Mouse (Mus musculus): ENCODE data around the gene Kcnv2.

Gene Kcnv2

DNA sequence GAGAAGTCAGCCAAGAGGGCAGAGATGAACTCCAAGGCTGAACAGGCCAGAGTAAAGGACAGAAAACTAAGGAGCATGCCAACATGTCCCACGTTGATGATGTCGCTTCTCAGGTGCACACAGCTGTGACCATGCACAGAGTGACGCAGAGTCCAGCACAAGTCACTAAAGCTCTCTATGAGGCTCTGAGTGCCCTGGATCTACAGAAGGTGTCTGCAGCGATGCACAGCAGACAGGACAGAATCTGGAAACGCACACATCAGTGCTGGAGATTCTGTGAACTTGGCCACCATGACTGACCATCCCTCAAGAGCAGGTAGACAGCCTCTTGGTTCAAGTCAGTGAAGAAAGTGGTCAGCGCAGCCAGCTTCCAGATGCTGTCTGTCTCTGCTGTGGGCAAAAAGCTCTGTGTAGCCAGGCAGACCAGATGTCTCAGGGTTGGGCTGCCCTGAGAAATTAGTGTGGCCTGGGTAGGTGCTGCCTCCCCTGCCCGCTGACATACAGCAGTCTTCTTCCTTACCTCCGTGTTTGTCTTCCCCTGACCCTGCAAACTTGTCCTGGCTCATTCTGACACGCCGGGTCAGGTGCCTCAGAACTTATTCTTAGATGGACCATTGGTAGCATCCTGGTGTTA lies 43.8 kb downstream of the Kcnv2 start:
- no peak for DNase-seq

DNA sequence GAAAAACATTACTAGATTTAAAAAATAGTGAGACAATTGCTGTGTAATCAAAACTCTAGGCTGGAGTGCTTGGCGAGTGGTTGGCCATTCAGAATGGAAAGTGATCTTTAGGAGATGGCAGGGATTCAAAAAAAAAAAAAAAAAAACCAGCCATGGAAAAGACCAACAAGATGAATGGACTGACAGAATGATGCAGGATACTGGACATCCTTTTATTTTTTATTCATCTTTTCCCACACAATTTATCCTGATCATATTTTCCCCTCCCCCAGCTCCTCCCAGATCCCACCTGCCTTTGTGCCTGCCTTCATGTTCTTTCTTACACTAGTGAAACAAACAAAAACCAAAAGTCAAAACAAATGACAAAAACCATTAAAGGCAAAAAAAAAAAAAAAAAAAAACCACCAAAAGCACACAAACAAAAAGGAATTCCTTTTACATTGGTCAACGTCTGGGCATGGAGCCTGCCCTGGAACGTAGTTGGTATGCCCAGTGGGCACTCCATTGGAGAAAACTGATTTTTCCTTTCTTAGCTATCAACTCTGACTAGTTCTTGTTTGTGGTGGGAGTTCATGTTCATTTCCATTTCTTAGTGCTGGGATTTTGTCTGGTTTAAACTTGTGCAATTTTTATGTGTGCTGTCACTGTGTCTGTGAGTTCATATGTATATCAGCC lies 47.2 kb downstream of the Kcnv2 start:
- no peak for DNase-seq

DNA sequence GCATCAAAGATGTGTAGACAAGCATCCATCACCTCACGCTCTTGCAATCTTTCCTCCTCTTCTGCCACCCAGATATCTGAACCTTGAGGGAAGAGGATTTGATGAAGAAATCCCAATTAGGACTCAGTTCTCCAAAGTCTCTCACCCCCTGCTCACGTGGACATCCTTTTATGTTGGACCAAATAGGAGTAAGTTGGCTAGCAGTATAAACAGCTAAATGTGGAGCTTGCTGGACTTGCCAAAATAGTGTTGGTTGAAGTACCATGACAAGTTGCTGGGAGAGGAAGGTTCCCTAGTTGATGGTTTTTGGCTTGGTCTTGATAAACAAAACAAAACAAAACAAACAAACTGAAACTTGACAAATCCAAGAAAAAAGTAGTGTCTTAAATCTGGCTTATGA lies 47.8 kb downstream of the Kcnv2 start:
- DNase-seq, result no peak

DNA sequence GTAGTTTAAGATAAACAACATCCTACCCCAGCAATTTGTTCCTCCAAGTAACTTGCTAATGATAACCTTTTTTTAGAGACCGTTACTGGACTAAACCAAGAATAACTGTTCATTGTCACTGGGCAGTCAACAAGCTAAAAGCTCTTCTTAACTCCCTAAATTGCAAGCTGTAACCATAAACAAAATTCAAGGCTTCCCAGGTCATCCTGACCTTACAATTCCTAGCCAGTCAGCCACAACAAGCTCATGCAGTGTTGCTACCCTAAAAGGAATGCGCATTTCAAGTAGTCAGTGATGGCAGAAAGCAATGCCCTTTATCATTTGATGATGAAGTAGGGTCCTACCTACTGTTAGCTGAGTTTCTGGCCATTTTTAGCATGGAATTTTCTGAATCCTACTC lies 48.4 kb downstream of the Kcnv2 start:
- no peak for DNase-seq

DNA sequence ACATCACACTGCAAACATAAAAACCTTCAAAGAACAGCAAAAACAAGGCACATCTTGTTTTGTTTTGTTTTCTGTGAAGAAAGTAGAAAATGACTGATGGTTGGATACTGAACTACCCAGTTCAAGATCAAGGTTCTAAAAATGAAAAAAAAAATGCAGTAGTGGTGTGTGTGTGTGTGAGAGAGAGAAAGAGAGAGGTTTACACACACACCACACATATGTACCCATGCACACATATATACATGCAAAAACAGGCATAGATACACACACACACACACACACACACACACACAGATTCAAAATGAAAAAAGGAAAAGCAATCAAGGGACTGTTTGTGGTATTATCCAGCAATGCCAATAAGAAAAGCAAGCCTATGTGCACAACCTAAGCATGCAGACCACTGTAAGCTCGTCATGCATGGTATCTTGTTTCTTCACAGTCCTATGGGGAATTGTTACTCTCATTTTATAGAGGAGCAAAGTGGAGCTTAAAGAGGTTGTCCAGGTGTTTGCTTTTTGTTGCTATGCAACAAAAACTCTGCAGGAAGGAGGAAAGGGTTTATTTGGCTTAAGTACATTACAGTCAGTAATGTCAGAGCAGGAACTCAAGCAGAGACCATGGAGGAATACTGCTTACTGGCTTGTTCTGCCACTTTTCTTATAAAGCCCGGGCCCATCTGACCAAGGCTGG lies 57.5 kb downstream of the Kcnv2 start:
- DNase-seq, result no peak

DNA sequence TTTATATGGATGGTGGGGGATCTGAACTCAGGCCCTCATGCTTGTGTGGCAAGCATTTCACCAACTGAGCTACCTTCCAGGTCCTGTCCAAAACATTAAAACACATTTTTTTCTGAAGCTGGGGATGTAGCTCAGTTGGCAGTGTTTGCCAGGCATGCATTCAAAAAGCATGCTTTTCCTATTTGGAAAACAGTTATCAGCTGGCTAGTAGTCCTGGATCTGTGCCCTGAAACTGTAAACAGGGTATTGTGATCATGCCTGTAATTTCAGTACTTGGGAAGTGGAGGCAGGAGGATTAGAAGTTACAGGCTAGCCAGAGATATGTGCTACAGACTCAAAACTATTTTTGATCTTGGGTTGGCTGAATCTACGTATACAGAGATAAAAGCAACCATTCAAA lies 59.7 kb downstream of the Kcnv2 start:
- no peak for DNase-seq

DNA sequence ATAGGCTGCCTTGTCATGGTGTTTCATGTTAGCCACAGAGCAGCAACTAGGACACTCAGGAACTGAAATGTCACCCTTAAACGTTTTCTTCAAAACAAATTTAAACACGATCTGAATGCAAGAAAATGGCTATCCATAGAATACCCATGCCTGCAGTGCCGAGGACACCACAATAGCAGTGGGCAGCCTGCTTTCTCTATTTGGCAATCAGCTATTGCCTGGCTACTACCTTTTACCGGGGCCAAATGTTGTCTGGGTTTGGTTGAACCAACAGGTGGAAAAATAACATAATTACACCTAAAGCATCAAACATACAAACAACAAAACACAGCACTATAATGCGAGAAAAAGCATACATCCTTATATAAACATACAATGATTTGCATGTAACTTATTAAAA lies 60.9 kb downstream of the Kcnv2 start:
- no peak for DNase-seq

DNA sequence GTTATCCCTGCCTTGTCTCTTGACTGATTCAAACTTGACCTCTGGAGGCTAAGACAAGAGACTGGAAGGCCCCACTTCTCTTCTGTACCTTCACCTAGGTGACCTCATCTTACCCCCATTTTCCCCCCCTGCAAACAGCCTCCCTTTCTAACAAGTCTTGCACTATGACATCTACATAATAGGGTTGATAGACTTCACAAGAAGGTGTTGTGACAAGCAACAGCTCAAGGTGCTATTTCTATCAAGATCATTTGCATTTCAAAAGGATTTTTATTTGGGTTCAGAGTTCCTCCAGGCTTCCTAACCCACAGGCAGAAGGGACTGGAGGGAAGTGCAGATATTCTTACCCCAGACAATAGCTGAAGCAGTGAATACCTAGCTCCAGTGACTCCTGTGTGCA lies 62.9 kb downstream of the Kcnv2 start:
- DNase-seq, result no peak
